Mouse (Mus musculus) lung, postnatal 4 days (tissue): ENCODE data around the gene Lamp2.
"Not testable (repeated sequence)": the region's sequence is repeated elsewhere in the genome, so short reads cannot be mapped to it uniquely, and the experiment has no call there.

ENCODE experiments used
- DNase-seq, 2 experiments: peaks; one replicate each; pipeline ENCODE4 v3.0.0; 2021

Gene Lamp2

GRCm38 (mm10) chrX:38455890-38456634 is at the start of gene Lamp2:
Gene Lamp2 (minus strand): TSS chrX:38456454.
- peak; percentile 86 for DNase-seq

- no peak for DNase-seq
These were observed 48.6 kb upstream of the Lamp2 start for GRCm38 (mm10) chrX:38504846-38505245.

DNA sequence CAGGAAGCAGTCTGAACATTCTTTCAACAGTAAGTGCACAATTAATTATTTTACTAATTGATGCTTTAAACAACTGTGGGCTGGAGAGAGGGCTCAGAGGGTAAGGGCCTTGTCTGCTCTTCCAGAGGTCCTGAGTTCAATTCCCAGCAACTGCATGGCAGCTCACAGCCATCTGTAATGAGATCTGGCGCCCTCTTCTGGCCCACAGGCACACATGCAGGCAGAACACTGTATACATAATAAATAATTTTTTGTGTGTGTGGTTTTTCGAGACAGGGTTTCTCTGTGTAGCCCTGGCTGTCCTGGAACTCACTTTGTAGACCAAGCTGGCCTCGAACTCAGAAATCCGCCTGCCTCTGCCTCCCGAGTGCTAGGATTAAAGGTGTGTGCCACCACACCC is 45.9 kb upstream of the Lamp2 start:
- not testable (repeated sequence) for DNase-seq

DNA sequence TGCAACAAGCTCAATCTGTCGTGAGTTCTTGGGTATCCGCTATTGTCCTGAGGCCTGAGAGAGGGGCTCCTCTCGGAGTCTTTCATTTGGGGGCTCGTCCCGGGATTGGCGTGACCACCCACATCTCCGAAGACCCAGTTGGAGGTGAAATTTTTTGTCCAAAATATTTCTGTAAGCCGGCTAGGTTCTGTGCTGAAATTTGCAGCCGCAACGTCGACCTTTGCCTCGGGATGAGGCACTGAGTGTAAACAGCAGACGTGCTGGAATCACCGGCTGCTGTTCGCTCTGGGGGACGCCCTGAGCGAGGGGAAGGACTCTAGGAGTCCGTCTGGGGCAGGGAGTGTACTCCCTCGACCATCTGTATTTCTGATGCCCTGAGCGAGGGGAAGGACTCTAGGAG is 29.2 kb upstream of the Lamp2 start:
- peak in 1 of 2 experiments; percentile 21 for DNase-seq

DNA sequence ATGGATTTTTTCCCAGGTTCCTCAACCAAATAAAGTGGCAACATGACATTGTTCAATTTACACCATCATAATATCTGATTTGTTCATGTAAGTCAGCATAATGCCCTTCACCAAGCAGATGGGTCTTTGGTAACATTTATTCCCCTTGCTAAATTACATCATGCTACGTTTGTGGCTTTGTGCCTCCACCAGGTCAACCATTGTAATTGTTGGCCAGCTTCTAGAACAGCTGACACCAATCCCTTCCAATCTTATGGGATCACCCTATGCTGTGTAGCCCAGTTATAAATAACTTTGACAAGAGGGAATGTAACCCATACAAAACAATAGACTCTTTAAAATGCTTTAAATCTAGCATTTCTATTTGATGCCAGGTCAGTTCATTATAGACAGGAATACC is 22.3 kb upstream of the Lamp2 start:
- DNase-seq, result no peak

DNA sequence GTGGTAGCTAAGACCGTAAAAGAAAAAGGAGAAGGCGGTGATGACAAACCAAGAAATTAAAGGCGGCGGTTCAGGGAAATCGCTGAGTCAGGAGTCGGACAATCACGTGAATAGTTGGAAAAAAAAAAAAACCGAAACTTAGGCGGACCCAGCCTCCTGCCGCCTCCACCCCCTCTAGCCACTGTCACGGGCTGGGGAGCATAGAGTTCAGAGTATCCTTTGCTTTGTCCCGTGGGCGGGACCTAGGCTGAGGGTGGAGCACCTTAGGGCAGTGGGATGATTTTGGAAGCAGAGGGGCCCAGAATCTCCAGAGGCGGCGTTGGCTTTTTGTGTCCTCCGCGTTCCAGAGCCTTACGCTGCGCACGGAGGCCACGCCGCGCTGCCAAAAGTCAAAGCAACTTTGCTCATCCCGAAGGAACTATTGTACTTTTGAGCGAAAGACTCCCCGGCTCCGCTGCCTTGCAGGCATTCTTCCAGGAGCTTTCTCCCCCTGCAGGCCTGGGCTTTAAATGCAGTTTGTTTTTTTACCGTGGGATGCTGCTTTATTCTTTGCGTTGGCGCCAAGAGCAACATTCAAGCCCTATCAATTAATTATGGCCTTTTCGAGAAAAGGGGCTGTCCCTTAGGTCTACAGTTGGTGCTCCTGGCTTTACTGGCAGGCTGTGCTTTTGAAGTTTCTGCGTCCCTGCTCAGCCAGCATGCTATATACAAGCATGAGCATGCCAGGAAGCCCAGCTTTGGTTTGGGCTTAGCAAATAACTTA is 17.5 kb upstream of the Lamp2 start:
- DNase-seq, result peak; percentile 76 to 88

DNA sequence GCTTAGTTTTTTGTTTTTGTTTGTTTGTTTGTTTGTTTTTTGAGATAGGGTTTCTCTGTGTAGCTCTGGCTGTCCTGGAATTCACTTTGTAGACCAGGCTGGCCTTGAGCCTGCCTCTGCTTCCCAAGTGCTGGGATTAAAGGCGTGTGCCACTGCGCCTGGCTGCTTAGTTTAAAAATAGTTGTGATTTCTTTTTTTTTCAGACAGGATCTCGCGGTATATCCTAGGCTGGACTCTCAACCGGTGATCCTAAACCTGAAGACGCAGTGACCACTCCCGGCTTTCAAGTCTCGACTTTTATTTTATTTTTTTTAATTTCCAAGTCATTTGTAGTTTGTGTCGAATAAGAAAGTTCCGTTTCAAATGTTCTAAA is 16.9 kb upstream of the Lamp2 start:
- peak in 1 of 2 experiments; percentile 24 for DNase-seq

DNA sequence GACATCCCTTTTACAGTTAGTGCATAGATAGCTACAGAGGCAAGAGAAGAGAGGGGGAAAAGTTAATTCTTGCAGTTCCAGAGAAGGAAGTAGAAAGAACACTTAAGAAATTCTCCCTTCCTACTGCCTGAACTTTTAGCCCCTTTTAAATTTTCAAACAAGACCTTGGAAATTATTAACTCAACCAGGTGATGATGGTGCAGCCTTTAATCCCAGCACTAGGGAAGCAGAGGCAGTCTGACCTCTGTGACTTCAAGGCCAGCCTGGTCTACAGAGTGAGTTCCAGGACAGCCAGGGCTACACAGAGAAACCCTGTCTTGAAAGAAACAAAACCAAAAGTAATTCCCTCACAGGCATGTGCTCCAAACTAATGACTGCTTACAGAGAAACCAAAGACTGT is 10.0 kb upstream of the Lamp2 start:
- no peak for DNase-seq

DNA sequence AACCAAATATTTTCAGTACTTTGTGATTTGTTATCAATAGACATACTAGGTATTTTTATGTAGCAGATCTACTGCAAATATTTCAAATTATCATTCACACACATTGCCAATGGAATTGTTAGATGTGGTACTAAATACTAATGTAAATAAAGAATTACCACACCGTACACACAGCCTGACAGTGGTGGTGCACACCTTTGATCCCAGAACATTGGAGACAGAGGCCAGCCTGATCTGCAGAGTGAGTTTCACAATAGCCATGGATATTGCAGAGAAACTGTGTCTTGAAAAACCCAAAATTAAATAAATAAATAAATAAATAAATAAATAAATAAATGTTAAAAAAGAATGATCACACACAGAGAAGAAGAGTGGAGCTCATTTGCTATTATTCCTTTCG is 6.9 kb upstream of the Lamp2 start:
- DNase-seq, result no peak

- no peak for DNase-seq
These were observed 5.8 kb upstream of the Lamp2 start for GRCm38 (mm10) chrX:38462101-38462500.

DNA sequence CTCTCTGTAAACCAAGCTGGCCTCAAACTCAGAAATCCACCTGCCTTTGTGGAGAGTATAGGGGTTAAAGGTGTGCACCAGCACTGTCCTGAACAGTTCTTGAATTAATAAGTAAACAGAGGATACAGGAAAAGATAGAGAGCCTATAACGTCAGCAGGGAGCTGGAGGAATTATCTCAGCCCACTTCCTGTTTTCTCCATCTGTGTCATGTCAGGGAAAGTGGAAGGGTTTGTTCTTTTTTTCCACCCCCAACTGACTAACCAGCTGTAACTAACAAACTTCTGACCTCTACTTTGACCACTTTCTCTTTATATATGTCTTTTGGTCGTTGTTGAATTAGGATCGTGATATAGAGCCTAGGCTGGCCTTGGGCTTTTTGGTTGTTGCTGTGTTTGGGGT is 4.6 kb upstream of the Lamp2 start:
- no peak for DNase-seq

DNA sequence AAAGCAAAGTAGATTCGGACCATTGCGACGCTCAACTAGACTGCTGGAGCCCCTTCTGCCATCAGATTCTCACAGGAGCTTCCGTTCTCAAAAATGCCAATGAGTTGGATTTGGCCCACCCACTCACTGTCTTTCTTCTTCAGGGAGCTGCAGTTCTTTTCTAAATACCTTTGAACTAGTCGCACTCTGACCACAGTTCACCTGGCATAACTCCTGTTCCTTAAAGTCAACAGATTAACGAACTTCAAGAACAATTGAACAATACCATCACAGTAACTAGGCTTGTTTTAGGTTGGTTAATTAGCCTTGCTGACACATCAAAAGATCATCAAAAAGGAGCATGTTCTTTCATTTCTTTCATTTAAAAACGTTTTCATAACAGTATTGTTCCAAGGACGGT is 2.8 kb upstream of the Lamp2 start:
- no peak for DNase-seq

- no peak for DNase-seq
These were observed 367 bp upstream of the Lamp2 start for GRCm38 (mm10) chrX:38456635-38457006.

DNA sequence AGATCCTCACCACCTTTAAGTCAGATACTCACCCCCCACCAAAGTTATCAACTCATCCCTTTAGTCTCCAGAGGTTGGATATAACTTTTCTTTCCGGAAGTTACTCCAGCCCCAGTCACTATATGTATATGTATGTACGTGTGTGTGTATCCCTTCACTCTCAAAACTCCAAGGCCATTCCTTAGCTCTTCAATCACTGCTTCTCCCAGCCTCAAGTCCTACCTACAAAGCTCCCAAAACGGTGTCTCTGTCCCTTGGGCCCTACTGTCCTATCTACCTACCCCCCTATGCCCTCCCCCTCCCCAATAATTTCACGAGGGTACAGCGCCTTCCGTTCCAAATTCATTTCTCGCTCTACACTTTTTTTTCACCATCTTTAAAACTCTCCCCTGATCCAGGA is 780 bp downstream of the Lamp2 start:
- no peak for DNase-seq

DNA sequence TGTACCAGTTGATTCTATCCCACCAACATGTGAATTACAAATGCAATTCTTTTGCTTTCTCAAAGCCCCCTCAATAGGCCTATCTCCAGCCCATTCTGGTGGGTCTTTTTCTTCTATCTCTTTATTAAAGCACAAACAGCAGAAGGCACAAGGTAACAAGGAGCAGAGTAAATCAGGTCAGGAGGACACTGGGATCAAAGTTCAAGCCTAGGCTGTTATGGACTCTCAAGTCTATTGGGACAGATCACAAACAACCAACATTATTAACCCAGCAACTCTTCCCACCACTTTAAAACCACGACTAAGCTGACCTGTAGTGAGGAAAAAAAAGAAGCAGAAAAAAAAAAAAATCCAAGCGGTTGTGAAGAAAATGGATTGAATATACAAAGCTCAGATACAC is 1.4 kb downstream of the Lamp2 start:
- no peak for DNase-seq

DNA sequence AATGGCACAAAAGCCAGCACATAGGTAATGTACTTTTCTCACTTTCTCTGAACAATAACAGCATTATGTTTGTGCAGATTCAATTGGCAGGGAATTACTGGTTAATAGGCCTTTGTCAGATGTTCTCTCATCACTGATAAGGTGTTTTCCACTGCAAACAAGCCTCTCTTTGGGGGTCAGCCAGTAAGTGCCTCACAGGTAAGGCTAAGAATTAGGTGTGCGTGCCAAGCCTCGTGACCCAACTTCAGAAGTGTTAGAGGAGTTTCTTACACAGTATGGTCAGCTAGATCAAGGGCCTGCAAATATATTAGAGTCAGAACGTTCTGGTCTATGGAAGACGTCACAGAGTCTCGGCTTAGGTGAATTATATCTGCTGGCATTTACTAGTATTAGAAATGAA is 2.3 kb downstream of the Lamp2 start:
- DNase-seq, result peak in 1 of 2 experiments; percentile 24

DNA sequence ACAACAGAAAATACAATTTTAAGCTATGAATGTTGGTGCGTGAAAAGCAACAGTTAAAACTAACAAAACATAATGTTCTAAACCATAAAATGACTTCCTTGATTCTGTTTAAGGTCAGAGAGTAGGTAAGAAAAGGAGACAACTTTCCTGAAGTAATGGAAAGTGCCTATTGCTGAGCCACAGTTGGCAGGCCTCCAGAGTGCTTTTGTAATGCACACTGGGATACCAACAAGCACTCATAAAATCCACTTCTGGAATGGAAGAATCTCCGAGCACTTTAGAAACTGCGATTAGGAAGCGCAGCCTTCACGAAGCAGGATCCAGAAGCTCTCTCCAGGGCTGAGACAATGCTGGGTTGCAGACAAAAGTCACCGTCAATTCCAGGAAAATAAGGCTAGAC is 5.8 kb downstream of the Lamp2 start:
- DNase-seq, result peak; percentile 16 to 29

DNA sequence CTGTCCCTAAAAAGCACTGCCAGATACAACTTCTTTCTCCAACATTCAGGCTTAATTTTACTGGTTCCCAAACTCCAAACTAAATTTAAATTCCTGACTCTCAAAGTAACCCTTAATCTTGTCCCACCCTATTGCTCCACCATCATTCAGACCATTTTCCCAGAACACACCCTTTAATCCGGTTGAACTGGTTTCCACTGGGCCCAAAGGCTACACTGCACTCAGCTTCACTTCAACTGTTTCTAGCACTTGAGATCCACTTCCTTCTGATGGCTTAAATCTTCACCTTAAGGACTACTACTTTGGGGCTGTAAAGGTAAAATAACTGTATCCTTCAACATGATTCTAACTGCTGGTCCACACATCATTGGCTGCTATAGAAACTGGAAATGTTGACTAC is 10.5 kb downstream of the Lamp2 start:
- DNase-seq, result no peak

GRCm38 (mm10) chrX:38442425-38442824 is 13.8 kb downstream of the Lamp2 start:
- DNase-seq, result no peak

DNA sequence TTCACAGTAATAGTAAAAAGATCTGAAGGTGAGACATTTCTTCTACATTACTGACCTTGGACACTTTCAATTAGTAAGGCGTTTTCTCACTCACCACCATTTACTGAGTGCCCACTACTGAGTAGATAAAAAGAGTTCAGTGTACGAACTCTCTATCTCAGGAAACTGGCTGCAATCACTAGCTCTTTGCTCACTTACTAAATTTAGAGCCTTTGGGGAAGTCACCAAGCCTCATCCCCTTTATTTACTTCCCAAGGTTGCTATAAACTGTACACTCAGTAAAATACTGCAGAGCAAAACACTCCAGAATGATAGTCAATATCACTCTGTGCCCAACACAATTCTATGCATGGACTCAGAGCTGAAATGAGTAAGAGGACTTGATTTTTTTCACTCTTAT is 16.6 kb downstream of the Lamp2 start:
- DNase-seq, result no peak

DNA sequence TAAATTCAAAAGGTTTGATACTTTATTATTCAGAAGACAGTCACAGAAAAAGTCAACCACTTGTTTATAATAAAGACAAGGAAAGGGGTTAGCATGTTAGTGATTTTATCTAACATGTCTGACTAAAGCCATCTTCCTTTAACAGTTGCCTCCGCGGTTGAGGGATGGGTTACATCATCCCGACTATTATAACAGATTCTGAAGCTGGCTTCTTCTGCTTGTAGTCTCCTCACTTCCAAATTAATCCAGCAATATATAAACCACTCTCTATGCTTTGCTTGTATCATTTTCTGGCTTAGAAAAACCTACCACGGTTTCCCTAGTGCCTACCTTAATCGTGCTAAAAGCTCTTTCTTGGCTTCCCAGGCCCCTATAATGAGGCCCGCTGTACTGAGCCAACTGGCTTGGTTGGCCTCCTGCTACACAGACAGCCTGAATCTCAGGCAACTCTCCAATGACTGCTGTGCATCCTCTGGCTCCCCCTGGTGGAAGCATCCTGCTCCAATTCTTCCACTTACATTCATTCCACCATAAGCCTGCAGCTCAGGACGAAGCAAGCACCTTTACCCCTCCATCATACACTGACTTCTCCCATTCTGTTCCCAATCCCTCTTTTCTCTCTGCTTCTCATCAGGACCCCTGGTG is 18.0 kb downstream of the Lamp2 start:
- DNase-seq, result peak; percentile 56 to 76

GRCm38 (mm10) chrX:38429455-38429854 is 26.8 kb downstream of the Lamp2 start:
- DNase-seq, result no peak

DNA sequence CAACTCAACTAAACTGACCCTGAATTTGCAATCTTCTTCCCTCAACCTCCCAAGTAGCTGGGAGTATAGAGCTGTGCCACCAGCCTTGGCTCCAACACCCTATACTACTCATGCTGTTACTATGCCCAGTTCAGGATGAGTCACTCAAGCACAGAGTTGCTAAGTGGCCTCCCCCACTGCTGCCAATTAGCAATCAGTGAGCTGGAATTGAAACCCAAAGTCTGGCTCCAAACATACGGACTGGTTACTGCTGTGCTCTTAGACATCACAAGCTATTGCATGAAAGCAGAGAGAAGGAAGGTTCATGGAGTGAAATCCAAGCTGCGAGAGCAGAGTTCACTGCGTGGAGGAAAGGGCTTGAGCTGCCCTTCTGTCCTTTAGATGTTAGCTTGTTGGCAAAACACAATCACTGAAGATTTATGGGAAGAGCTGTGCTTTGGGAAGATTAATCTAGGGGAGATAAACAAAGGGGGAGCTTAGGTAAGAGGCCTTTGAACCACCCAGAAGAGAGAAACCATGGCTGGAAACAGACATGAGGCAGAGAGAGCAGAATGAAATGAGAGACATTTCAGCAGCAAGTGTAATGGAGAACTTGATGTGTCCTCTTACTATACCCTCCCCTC is 27.3 kb downstream of the Lamp2 start:
- no peak for DNase-seq

GRCm38 (mm10) chrX:38426043-38426442 is 30.2 kb downstream of the Lamp2 start:
- DNase-seq, result no peak
